Mouse (Mus musculus): Measurements from ENCODE around the gene Igf1. TPM values are rescaled to one million over a fixed set of nuclear protein-coding genes. Genes with fewer than 3 reads are reported as not detected.

Igf1 gene
- polyA plus RNA-seq, 1 experiment, result 13.5 TPM

GRCm38 (mm10) chr10:87894461-87895120, 36.5 kb downstream of the Igf1 start:
- TF ChIP-seq FLI1 (IDR thresholded peaks at IDR 0.05; ENCODE audit: low read length) (no peak), GATA1 (IDR thresholded peaks at IDR 0.05; ENCODE audit: borderline replicate concordance, low read length) (no peak)
- no peaks in the 10 kb centered on the region for H3K27me3 ChIP-seq (replicated peaks)
- no peaks in the 10 kb centered on the region for H3K4me1 ChIP-seq
- no peaks in the 10 kb centered on the region for H3K36me3 ChIP-seq (replicated peaks; ENCODE audit: low read length)
- H3K4me3 ChIP-seq (replicated peaks), result no peak overlapping the region
- no peaks in the 10 kb centered on the region for H3K9me3 ChIP-seq

- Histone ChIP-seq H3K9me3 (0 out of 2 replicates have a peak, but pooled peaks cover under 1% of the 10 kb centered on the region), H3K36me3 (replicated peaks; ENCODE audit: low read length) (no peaks in the 10 kb centered on the region), H3K27me3 (replicated peaks) (no peaks in the 10 kb centered on the region), H3K4me1 (no peaks in the 10 kb centered on the region), H3K4me3 (replicated peaks) (no peak overlapping the region)
- TF ChIP-seq FLI1 (IDR thresholded peaks at IDR 0.05; ENCODE audit: low read length) (no peak), GATA1 (IDR thresholded peaks at IDR 0.05; ENCODE audit: borderline replicate concordance, low read length) (no peak)
Measured at GRCm38 (mm10) chr10:87895351-87895750, 37.3 kb downstream of the Igf1 start.

GRCm38 (mm10) chr10:87897331-87897730, 39.3 kb downstream of the Igf1 start:
- TF ChIP-seq GATA1 (IDR thresholded peaks at IDR 0.05; ENCODE audit: borderline replicate concordance, low read length) (no peak), FLI1 (IDR thresholded peaks at IDR 0.05; ENCODE audit: low read length) (no peak)
- H3K36me3 ChIP-seq (replicated peaks; ENCODE audit: low read length), result no peaks in the 10 kb centered on the region
- no peak overlapping the region for H3K4me3 ChIP-seq (replicated peaks)
- 0 out of 2 replicates have a peak, but pooled peaks cover 4% of the 10 kb centered on the region for H3K9me3 ChIP-seq
- no peaks in the 10 kb centered on the region for H3K27me3 ChIP-seq (replicated peaks)
- no peaks in the 10 kb centered on the region for H3K4me1 ChIP-seq

GRCm38 (mm10) chr10:87898826-87899225, 40.8 kb downstream of the Igf1 start:
- Histone ChIP-seq H3K4me1 (no peaks in the 10 kb centered on the region), H3K9me3 (0 out of 2 replicates have a peak, but pooled peaks cover 4% of the 10 kb centered on the region), H3K36me3 (replicated peaks; ENCODE audit: low read length) (no peaks in the 10 kb centered on the region), H3K27me3 (replicated peaks) (no peaks in the 10 kb centered on the region), H3K4me3 (replicated peaks) (no peak overlapping the region)
- no peak for TF ChIP-seq GATA1 (IDR thresholded peaks at IDR 0.05; ENCODE audit: borderline replicate concordance, low read length)
- no peak for TF ChIP-seq FLI1 (IDR thresholded peaks at IDR 0.05; ENCODE audit: low read length)

- Histone ChIP-seq H3K27me3 (replicated peaks) (no peaks in the 10 kb centered on the region), H3K9me3 (peaks cover 8% of the 10 kb centered on the region; the same call in 1 of the 2 replicates), H3K4me1 (no peaks in the 10 kb centered on the region), H3K36me3 (replicated peaks; ENCODE audit: low read length) (no peaks in the 10 kb centered on the region), H3K4me3 (replicated peaks) (no peak overlapping the region)
- TF ChIP-seq FLI1 (IDR thresholded peaks at IDR 0.05; ENCODE audit: low read length), result no peak
- TF ChIP-seq GATA1 (IDR thresholded peaks at IDR 0.05; ENCODE audit: borderline replicate concordance, low read length), result no peak
Measured at GRCm38 (mm10) chr10:87901916-87902315, 43.9 kb downstream of the Igf1 start.

GRCm38 (mm10) chr10:87904324-87904723, 46.3 kb downstream of the Igf1 start:
- no peak overlapping the region for H3K4me3 ChIP-seq (replicated peaks)
- no peaks in the 10 kb centered on the region for H3K27me3 ChIP-seq (replicated peaks)
- H3K36me3 ChIP-seq (replicated peaks; ENCODE audit: low read length), result no peaks in the 10 kb centered on the region
- TF ChIP-seq GATA1 (IDR thresholded peaks at IDR 0.05; ENCODE audit: borderline replicate concordance, low read length) (no peak), FLI1 (IDR thresholded peaks at IDR 0.05; ENCODE audit: low read length) (no peak)
- H3K9me3 ChIP-seq, result peaks cover 8% of the 10 kb centered on the region; the same call in 1 of the 2 replicates
- H3K4me1 ChIP-seq, result no peaks in the 10 kb centered on the region

- H3K4me1 ChIP-seq, result no peaks in the 10 kb centered on the region
- H3K36me3 ChIP-seq (replicated peaks; ENCODE audit: low read length), result no peaks in the 10 kb centered on the region
- TF ChIP-seq FLI1 (IDR thresholded peaks at IDR 0.05; ENCODE audit: low read length) (no peak), GATA1 (IDR thresholded peaks at IDR 0.05; ENCODE audit: borderline replicate concordance, low read length) (no peak)
- peaks cover 8% of the 10 kb centered on the region; the same call in 1 of the 2 replicates for H3K9me3 ChIP-seq
- no peak overlapping the region for H3K4me3 ChIP-seq (replicated peaks)
- H3K27me3 ChIP-seq (replicated peaks), result no peaks in the 10 kb centered on the region
Measured at GRCm38 (mm10) chr10:87905087-87905486, 47.0 kb downstream of the Igf1 start.

- Histone ChIP-seq H3K9me3 (peaks cover 4% of the 10 kb centered on the region; the same call in 1 of the 2 replicates), H3K27me3 (replicated peaks) (no peaks in the 10 kb centered on the region), H3K36me3 (replicated peaks; ENCODE audit: low read length) (no peaks in the 10 kb centered on the region), H3K4me3 (replicated peaks) (no peak overlapping the region), H3K4me1 (no peaks in the 10 kb centered on the region)
- TF ChIP-seq FLI1 (IDR thresholded peaks at IDR 0.05; ENCODE audit: low read length) (no peak), GATA1 (IDR thresholded peaks at IDR 0.05; ENCODE audit: borderline replicate concordance, low read length) (no peak)
Measured at GRCm38 (mm10) chr10:87906121-87906520, 48.1 kb downstream of the Igf1 start.

GRCm38 (mm10) chr10:87906757-87907307, 48.8 kb downstream of the Igf1 start:
- TF ChIP-seq FLI1 (IDR thresholded peaks at IDR 0.05; ENCODE audit: low read length), result no peak
- no peak for TF ChIP-seq GATA1 (IDR thresholded peaks at IDR 0.05; ENCODE audit: borderline replicate concordance, low read length)
- no peaks in the 10 kb centered on the region for H3K27me3 ChIP-seq (replicated peaks)
- no peaks in the 10 kb centered on the region for H3K36me3 ChIP-seq (replicated peaks; ENCODE audit: low read length)
- peaks cover 4% of the 10 kb centered on the region; the same call in 1 of the 2 replicates for H3K9me3 ChIP-seq
- no peak overlapping the region for H3K4me3 ChIP-seq (replicated peaks)
- no peaks in the 10 kb centered on the region for H3K4me1 ChIP-seq

GRCm38 (mm10) chr10:87913852-87914251, 55.8 kb downstream of the Igf1 start:
- H3K36me3 ChIP-seq (replicated peaks; ENCODE audit: low read length), result no peaks in the 10 kb centered on the region
- no peak for TF ChIP-seq FLI1 (IDR thresholded peaks at IDR 0.05; ENCODE audit: low read length)
- no peak for TF ChIP-seq GATA1 (IDR thresholded peaks at IDR 0.05; ENCODE audit: borderline replicate concordance, low read length)
- H3K9me3 ChIP-seq, result no peaks in the 10 kb centered on the region
- H3K4me3 ChIP-seq (replicated peaks), result no peak overlapping the region
- peaks cover 4% of the 10 kb centered on the region; the same call in 1 of the 2 replicates for H3K4me1 ChIP-seq
- no peaks in the 10 kb centered on the region for H3K27me3 ChIP-seq (replicated peaks)

Measured in megakaryocyte, embryonic 14.5 days (primary cell).